Comparison of ENCODE assay signal across 29 mouse cellular contexts in the genomic region with DNA sequence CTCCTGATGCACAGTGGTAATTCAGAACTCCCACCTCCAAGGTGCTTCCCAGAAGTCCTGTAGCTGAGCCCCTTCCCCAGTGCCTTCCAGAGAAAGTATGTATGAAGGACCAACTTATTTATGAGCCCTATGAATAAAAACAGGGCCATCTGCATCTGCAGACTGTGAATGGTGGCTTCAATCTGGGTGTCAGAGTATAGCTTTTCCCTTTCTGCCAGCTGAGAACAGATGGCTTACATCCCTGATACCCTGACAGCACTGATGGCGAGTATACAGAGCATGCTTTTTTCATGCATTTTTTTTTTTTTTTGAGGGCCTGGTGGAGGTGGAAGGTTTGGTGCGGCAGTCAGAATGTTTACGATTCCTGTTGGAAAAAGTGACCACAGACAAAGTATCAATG.
DNase-seq lines count a peak whose midpoint lies in the region; ATAC-seq and TF ChIP-seq lines count a peak whose summit lies in the region.
"Had no signal": no experiment of that assay in that cellular context is flagged by ENCODE, and none has a peak within 500 bp of the region (broad histone marks: within the 10 kb centered on the region; RNA-seq: fewer than 3 reads in every experiment).

No protein-coding gene starts in this region.

- no peaks in the 10 kb centered on the region for H3K36me3 ChIP-seq in forebrain, postnatal 0 days (ENCODE audit: insufficient read depth)
- H3K36me3 ChIP-seq in forebrain, embryonic 13.5 days (ENCODE audit: poor library complexity, severe bottlenecking) = no peaks in the 10 kb centered on the region
- H3K36me3 ChIP-seq in lung, embryonic 15.5 days = no peaks in the 10 kb centered on the region
- H3K36me3 ChIP-seq in hindbrain, embryonic 10.5 days = no peaks in the 10 kb centered on the region
- H3K36me3 ChIP-seq: embryonic facial prominence, embryonic 12.5 days; G1E; limb, embryonic 10.5 days; liver, embryonic 15.5 days; midbrain, embryonic 13.5 days; stomach, embryonic 15.5 days had no signal

- H3K9ac ChIP-seq in forebrain, postnatal 0 days = no peak overlapping the region
- no peak overlapping the region for H3K9ac ChIP-seq in forebrain, embryonic 13.5 days
- H3K9ac ChIP-seq in lung, embryonic 15.5 days = no peak overlapping the region
- H3K9ac ChIP-seq: embryonic facial prominence, embryonic 12.5 days; hindbrain, embryonic 14.5 days; liver, embryonic 15.5 days; midbrain, embryonic 13.5 days; stomach, embryonic 15.5 days had no signal

- no peak overlapping the region for H3K27ac ChIP-seq in forebrain, postnatal 0 days (ENCODE audit: low read depth, low read length)
- no peak overlapping the region for H3K27ac ChIP-seq in forebrain, embryonic 13.5 days
- H3K27ac ChIP-seq in lung, embryonic 15.5 days = no peak overlapping the region
- H3K27ac ChIP-seq in hindbrain, embryonic 10.5 days = no peak overlapping the region
- H3K27ac ChIP-seq: embryonic facial prominence, embryonic 12.5 days; hindbrain, embryonic 14.5 days; limb, embryonic 10.5 days; liver, embryonic 15.5 days; midbrain, embryonic 13.5 days; stomach, embryonic 15.5 days had no signal

- no peaks in the 10 kb centered on the region for H3K27me3 ChIP-seq in forebrain, postnatal 0 days (ENCODE audit: insufficient read depth, low read length)
- H3K27me3 ChIP-seq in forebrain, embryonic 13.5 days = no peaks in the 10 kb centered on the region
- no peaks in the 10 kb centered on the region for H3K27me3 ChIP-seq in lung, embryonic 15.5 days
- H3K27me3 ChIP-seq in hindbrain, embryonic 10.5 days (ENCODE audit: insufficient read depth, poor library complexity, severe bottlenecking) = no peaks in the 10 kb centered on the region
- H3K27me3 ChIP-seq: embryonic facial prominence, embryonic 12.5 days; liver, embryonic 15.5 days; megakaryocyte, embryonic 14.5 days; midbrain, embryonic 13.5 days; Patski; stomach, embryonic 15.5 days had no signal

- no peak overlapping the region for H3K4me3 ChIP-seq in forebrain, postnatal 0 days (ENCODE audit: low read depth, low read length)
- H3K4me3 ChIP-seq in forebrain, embryonic 13.5 days = no peak overlapping the region
- no peak overlapping the region for H3K4me3 ChIP-seq in lung, embryonic 15.5 days
- no peak overlapping the region for H3K4me3 ChIP-seq in hindbrain, embryonic 10.5 days
- H3K4me3 ChIP-seq: embryonic facial prominence, embryonic 12.5 days; limb, embryonic 10.5 days; liver, embryonic 15.5 days; megakaryocyte, embryonic 14.5 days; midbrain, embryonic 13.5 days; stomach, embryonic 15.5 days had no signal

- H3K4me1 ChIP-seq in forebrain, postnatal 0 days (ENCODE audit: insufficient read depth) = no peaks in the 10 kb centered on the region
- H3K4me1 ChIP-seq in forebrain, embryonic 13.5 days = peaks cover 12% of the 10 kb centered on the region; the same call in 1 of the 2 replicates
- peaks cover 8% of the 10 kb centered on the region for H3K4me1 ChIP-seq in lung, embryonic 15.5 days
- no peaks in the 10 kb centered on the region for H3K4me1 ChIP-seq in hindbrain, embryonic 10.5 days (replicated peaks)
- H3K4me1 ChIP-seq: embryonic facial prominence, embryonic 12.5 days; limb, embryonic 10.5 days; liver, embryonic 15.5 days; megakaryocyte, embryonic 14.5 days; stomach, embryonic 15.5 days had no signal

- H3K9me3 ChIP-seq in forebrain, postnatal 0 days (ENCODE audit: low read length) = no peaks in the 10 kb centered on the region
- H3K9me3 ChIP-seq in forebrain, embryonic 13.5 days (replicated peaks) = no peaks in the 10 kb centered on the region
- no peaks in the 10 kb centered on the region for H3K9me3 ChIP-seq in lung, embryonic 15.5 days
- H3K9me3 ChIP-seq in hindbrain, embryonic 10.5 days = no peaks in the 10 kb centered on the region
- H3K9me3 ChIP-seq: embryonic facial prominence, embryonic 12.5 days; limb, embryonic 10.5 days; liver, embryonic 15.5 days; megakaryocyte, embryonic 14.5 days; midbrain, embryonic 13.5 days; stomach, embryonic 15.5 days had no signal

- no peak for TF ChIP-seq CTCF in forebrain, postnatal 0 days (IDR thresholded peaks at IDR 0.05; ENCODE audit: low read depth)

- 50% methylated on average over 3 of the region's 3 CpGs for WGBS in forebrain, postnatal 0 days
- WGBS in forebrain, embryonic 13.5 days = 67% methylated on average over 3 of the region's 3 CpGs
- 8% methylated on average over 3 of the region's 3 CpGs for WGBS in lung, embryonic 15.5 days
- 81% methylated on average over 3 of the region's 3 CpGs for WGBS in hindbrain, embryonic 10.5 days

- peak; percentile 60 for ATAC-seq in forebrain, postnatal 0 days
- ATAC-seq in forebrain, embryonic 13.5 days = no peak; the same call in 1 of the 2 replicates
- peak; percentile 65; the same call in 1 of the 2 replicates for ATAC-seq in lung, embryonic 15.5 days (ENCODE audit: borderline replicate concordance, extremely low read depth, low FRiP score, low TSS enrichment)
- ATAC-seq: inflammation-experienced regulatory T-cells, adult 6 months; midbrain, embryonic 13.5 days; Patski had no signal

- no peak overlapping the region for H3K4me2 ChIP-seq in forebrain, postnatal 0 days (ENCODE audit: low read depth)
- H3K4me2 ChIP-seq in forebrain, embryonic 13.5 days = no peak overlapping the region
- no peak overlapping the region for H3K4me2 ChIP-seq in lung, embryonic 15.5 days
- H3K4me2 ChIP-seq: embryonic facial prominence, embryonic 12.5 days; hindbrain, embryonic 14.5 days; liver, embryonic 15.5 days; midbrain, embryonic 13.5 days; stomach, embryonic 15.5 days had no signal

- peak; percentile 65 for DNase-seq in forebrain, postnatal 0 days
- DNase-seq in lung, postnatal 14 days = no peak
- DNase-seq in brain, embryonic 18.5 days (ENCODE audit: low read depth, low spot score) = peak; percentile 32
- peak; percentile 18 to 66 for DNase-seq in layer of hippocampus, postnatal 14 days (ENCODE audit: low spot score in 2 of 2)
- DNase-seq in heart, adult 8-10 months (ENCODE audit: low spot score) = no peak
- DNase-seq in hindbrain, embryonic 10.5 days (ENCODE audit: low spot score) = no peak
- DNase-seq: adrenal gland, postnatal 36 days; cerebellum, adult 18-20 months; cerebellum, postnatal 14 days; gastrocnemius, postnatal 14 days; heart, adult 11 months; kidney, adult 18-20 months; kidney, postnatal 4 days; liver; lung, postnatal 36 days; thymus, adult 2 months; thymus, postnatal 4 days had no signal

Comparison
In these comparisons a context has a peak if more than half of its experiments do, and no peak if none do; other contexts are left out.
1. DNase-seq: peak in forebrain, postnatal 0 days (single experiment), brain, embryonic 18.5 days (single experiment) and layer of hippocampus, postnatal 14 days (2 of 2); none in lung, postnatal 14 days (single experiment), heart, adult 8-10 months (single experiment) and hindbrain, embryonic 10.5 days (single experiment).